Mouse (Mus musculus): ENCODE data around the gene Gm11554. TPM values are rescaled to one million over a fixed set of nuclear protein-coding genes. Genes with fewer than 3 reads are reported as not detected.

Gm11554 gene
- not detected for polyA plus RNA-seq (2017; shearing (Covaris generic))

GRCm38 (mm10) chr11:99804346-99804745 lies at the start of gene Gm11554:
Gm11554 (minus strand) TSS chr11:99804446.

GRCm38 (mm10) chr11:99851508-99851907 lies 47.3 kb upstream of the Gm11554 start, which contains the start of gene Krtap4-16:
Krtap4-16 (minus strand) TSS chr11:99851608.

GRCm38 (mm10) chr11:99837966-99838365 lies 33.7 kb upstream of the Gm11554 start, which contains the start of gene 2300003K06Rik:
2300003K06Rik (minus strand) TSS chr11:99838066.

GRCm38 (mm10) chr11:99815566-99815965 lies 11.3 kb upstream of the Gm11554 start, which contains the start of gene Gm11564:
Gm11564 (minus strand) TSS chr11:99815666.

GRCm38 (mm10) chr11:99809792-99810191 lies 5.5 kb upstream of the Gm11554 start, which contains the start of gene Krtap4-13:
Krtap4-13 (minus strand) TSS chr11:99809892.

DNA sequence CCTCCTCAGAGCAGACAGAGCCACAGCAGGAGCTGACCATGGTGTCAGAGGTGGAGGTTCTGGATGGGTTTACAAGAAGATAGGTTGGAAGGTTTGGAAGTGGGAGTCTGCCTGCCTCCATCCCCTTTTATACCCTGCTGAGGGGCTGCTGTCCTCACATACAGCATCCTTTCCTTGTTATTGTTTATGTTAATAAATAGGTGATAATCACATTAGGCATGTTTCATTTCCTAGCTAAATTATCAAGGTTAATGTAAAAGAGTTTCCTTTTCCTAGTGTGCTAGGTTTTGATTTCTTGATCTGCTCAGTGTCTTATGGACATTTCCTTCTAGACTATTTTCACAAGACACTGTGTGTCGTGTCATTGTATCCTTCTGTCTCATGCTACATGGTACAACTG lies 5.4 kb downstream of the Gm11554 start, which contains the start of gene Gm11569:
Gene Gm11569 (minus strand): TSS at position 101 of the 400 bp plus-strand sequence.

GRCm38 (mm10) chr11:99793367-99793766 lies 10.9 kb downstream of the Gm11554 start, which contains the start of gene Gm11596:
Gm11596 (minus strand) TSS chr11:99793467.

GRCm38 (mm10) chr11:99784900-99785299 lies 19.3 kb downstream of the Gm11554 start, which contains the start of gene Krtap4-9:
Krtap4-9 (plus strand) TSS chr11:99785200.

GRCm38 (mm10) chr11:99780604-99781003 lies 23.6 kb downstream of the Gm11554 start, which contains the start of gene Krtap4-8:
Krtap4-8 (minus strand) TSS chr11:99780704.

GRCm38 (mm10) chr11:99772813-99773212 lies 31.4 kb downstream of the Gm11554 start, which contains the start of gene Gm11595:
Gm11595 (minus strand) TSS chr11:99772913.

Other genes starting within 250 kb of the Gm11554 start
- not detected for gene Krtap3-2, start 247.6 kb downstream of the Gm11554 start, polyA plus RNA-seq (2017; shearing (Covaris generic))
- gene Gm11939, start 245.0 kb downstream of the Gm11554 start, polyA plus RNA-seq (2017; shearing (Covaris generic)): not detected
- not detected for gene Krtap3-1, start 237.8 kb downstream of the Gm11554 start, polyA plus RNA-seq (2017; shearing (Covaris generic))
- gene Krtap1-5, start 223.4 kb downstream of the Gm11554 start, polyA plus RNA-seq (2017; shearing (Covaris generic)): not detected
- not detected for gene Krtap1-4, start 220.8 kb downstream of the Gm11554 start, polyA plus RNA-seq (2017; shearing (Covaris generic))
- gene Krtap1-3, start 213.1 kb downstream of the Gm11554 start, polyA plus RNA-seq (2017; shearing (Covaris generic)): not detected
- gene Krtap9-3, start 206.3 kb downstream of the Gm11554 start, polyA plus RNA-seq (2017; shearing (Covaris generic)): not detected
- not detected for gene Gm11938, start 201.1 kb downstream of the Gm11554 start, polyA plus RNA-seq (2017; shearing (Covaris generic))
- not detected for gene Gm11937, start 194.3 kb downstream of the Gm11554 start, polyA plus RNA-seq (2017; shearing (Covaris generic))
- gene Krtap2-4, start 189.6 kb downstream of the Gm11554 start, polyA plus RNA-seq (2017; shearing (Covaris generic)): not detected
- not detected for gene Gm11562, start 184.0 kb downstream of the Gm11554 start, polyA plus RNA-seq (2017; shearing (Covaris generic))
- not detected for gene Krtap4-1, start 176.2 kb downstream of the Gm11554 start, polyA plus RNA-seq (2017; shearing (Covaris generic))
- not detected for gene Krtap4-2, start 169.4 kb downstream of the Gm11554 start, polyA plus RNA-seq (2017; shearing (Covaris generic))
- not detected for gene Krtap4-7, start 160.4 kb downstream of the Gm11554 start, polyA plus RNA-seq (2017; shearing (Covaris generic))
- gene Gm11555, start 154.2 kb downstream of the Gm11554 start, polyA plus RNA-seq (2017; shearing (Covaris generic)): not detected
- gene Gm11563, start 145.5 kb downstream of the Gm11554 start, polyA plus RNA-seq (2017; shearing (Covaris generic)): not detected
- gene Krtap4-6, start 138.5 kb downstream of the Gm11554 start, polyA plus RNA-seq (2017; shearing (Covaris generic)): not detected
- not detected for gene Gm14190, start 113.7 kb downstream of the Gm11554 start, polyA plus RNA-seq (2017; shearing (Covaris generic))
- not detected for gene Gm14180, start 70.2 kb downstream of the Gm11554 start, polyA plus RNA-seq (2017; shearing (Covaris generic))
- gene Gm11595, start 31.5 kb downstream of the Gm11554 start, polyA plus RNA-seq (2017; shearing (Covaris generic)): not detected
- not detected for gene Krtap4-8, start 23.7 kb downstream of the Gm11554 start, polyA plus RNA-seq (2017; shearing (Covaris generic))
- not detected for gene Krtap4-9, start 19.2 kb downstream of the Gm11554 start, polyA plus RNA-seq (2017; shearing (Covaris generic))
- not detected for gene Gm11596, start 11.0 kb downstream of the Gm11554 start, polyA plus RNA-seq (2017; shearing (Covaris generic))
- gene Gm11569, start 5.5 kb downstream of the Gm11554 start, polyA plus RNA-seq (2017; shearing (Covaris generic)): not detected
- gene Krtap4-13, start 5.4 kb upstream of the Gm11554 start, polyA plus RNA-seq (2017; shearing (Covaris generic)): not detected
- not detected for gene Gm11564, start 11.2 kb upstream of the Gm11554 start, polyA plus RNA-seq (2017; shearing (Covaris generic))
- not detected for gene 2300003K06Rik, start 33.6 kb upstream of the Gm11554 start, polyA plus RNA-seq (2017; shearing (Covaris generic))
- not detected for gene Krtap4-16, start 47.2 kb upstream of the Gm11554 start, polyA plus RNA-seq (2017; shearing (Covaris generic))
- gene Gm11568, start 53.5 kb upstream of the Gm11554 start, polyA plus RNA-seq (2017; shearing (Covaris generic)): not detected
- not detected for gene Gm11559, start 60.0 kb upstream of the Gm11554 start, polyA plus RNA-seq (2017; shearing (Covaris generic))
- not detected for gene Krtap9-1, start 68.9 kb upstream of the Gm11554 start, polyA plus RNA-seq (2017; shearing (Covaris generic))
- gene Gm11567, start 74.7 kb upstream of the Gm11554 start, polyA plus RNA-seq (2017; shearing (Covaris generic)): not detected
- not detected for gene Krtap31-1, start 103.5 kb upstream of the Gm11554 start, polyA plus RNA-seq (2017; shearing (Covaris generic))
- gene Gm11565, start 110.3 kb upstream of the Gm11554 start, polyA plus RNA-seq (2017; shearing (Covaris generic)): not detected
- gene Krtap31-2, start 131.8 kb upstream of the Gm11554 start, polyA plus RNA-seq (2017; shearing (Covaris generic)): not detected
- gene Krtap9-5, start 144.0 kb upstream of the Gm11554 start, polyA plus RNA-seq (2017; shearing (Covaris generic)): not detected
- not detected for gene Krtap29-1, start 174.6 kb upstream of the Gm11554 start, polyA plus RNA-seq (2017; shearing (Covaris generic))
- gene Krtap16-1, start 182.2 kb upstream of the Gm11554 start, polyA plus RNA-seq (2017; shearing (Covaris generic)): not detected
- not detected for gene Krtap17-1, start 189.5 kb upstream of the Gm11554 start, polyA plus RNA-seq (2017; shearing (Covaris generic))
- not detected for gene Krt33a, start 211.8 kb upstream of the Gm11554 start, polyA plus RNA-seq (2017; shearing (Covaris generic))
- not detected for gene Krt33b, start 225.4 kb upstream of the Gm11554 start, polyA plus RNA-seq (2017; shearing (Covaris generic))
- not detected for gene Krt34, start 237.1 kb upstream of the Gm11554 start, polyA plus RNA-seq (2017; shearing (Covaris generic))
- gene Krt31, start 246.1 kb upstream of the Gm11554 start, polyA plus RNA-seq (2017; shearing (Covaris generic)): not detected

All from naive thymus-derived CD4-positive, alpha-beta T cell, adult 5 months (primary cell).